In genomic region chr15:32034091-32034490, GRCm38 (mm10) we compare ENCODE assay signal across 28 mouse cellular contexts.
"Had no signal": no experiment of that assay in that cellular context is flagged by ENCODE, and none has a peak within 500 bp of the region (broad histone marks: within the 10 kb centered on the region; RNA-seq: fewer than 3 reads in every experiment).

No protein-coding gene starts in this region.

- H3K4me3 ChIP-seq: left cerebral cortex, adult 2 months; limb, embryonic 10.5 days; limb, embryonic 12.5 days; limb, embryonic 13.5 days; limb, embryonic 15.5 days; liver, embryonic 12.5 days; liver, embryonic 13.5 days; liver, embryonic 15.5 days; lung, embryonic 15.5 days; megakaryocyte, embryonic 14.5 days; midbrain, embryonic 12.5 days; midbrain, embryonic 13.5 days; midbrain, embryonic 15.5 days; myocyte; neural tube, embryonic 12.5 days had no signal

- ATAC-seq: liver, embryonic 12.5 days; liver, postnatal 0 days; lung, postnatal 0 days had no signal

- H3K27me3 ChIP-seq: limb, embryonic 12.5 days; limb, embryonic 13.5 days; limb, embryonic 15.5 days; liver, embryonic 12.5 days; liver, embryonic 13.5 days; liver, embryonic 15.5 days; lung, embryonic 15.5 days; megakaryocyte, embryonic 14.5 days; midbrain, embryonic 12.5 days; midbrain, embryonic 13.5 days; midbrain, embryonic 15.5 days; neural tube, embryonic 12.5 days had no signal

- H3K9ac ChIP-seq: limb, embryonic 12.5 days; limb, embryonic 13.5 days; limb, embryonic 15.5 days; liver, embryonic 12.5 days; liver, embryonic 13.5 days; liver, embryonic 14.5 days; liver, embryonic 15.5 days; liver, postnatal 0 days; lung, embryonic 14.5 days; lung, embryonic 15.5 days; midbrain, embryonic 12.5 days; midbrain, embryonic 13.5 days; midbrain, embryonic 15.5 days; neural tube, embryonic 12.5 days had no signal

- H3K9me3 ChIP-seq: limb, embryonic 10.5 days; limb, embryonic 12.5 days; limb, embryonic 13.5 days; limb, embryonic 15.5 days; liver, embryonic 12.5 days; liver, embryonic 13.5 days; liver, embryonic 15.5 days; lung, embryonic 15.5 days; midbrain, embryonic 12.5 days; midbrain, embryonic 13.5 days; midbrain, embryonic 15.5 days; neural tube, embryonic 12.5 days had no signal

- H3K36me3 ChIP-seq: limb, embryonic 10.5 days; limb, embryonic 12.5 days; limb, embryonic 13.5 days; limb, embryonic 15.5 days; liver, embryonic 12.5 days; liver, embryonic 13.5 days; liver, embryonic 15.5 days; lung, embryonic 15.5 days; midbrain, embryonic 12.5 days; midbrain, embryonic 13.5 days; midbrain, embryonic 15.5 days; neural tube, embryonic 12.5 days had no signal

- H3K4me2 ChIP-seq: limb, embryonic 12.5 days; limb, embryonic 13.5 days; limb, embryonic 15.5 days; liver, embryonic 11.5 days; liver, embryonic 12.5 days; liver, embryonic 13.5 days; liver, embryonic 15.5 days; lung, embryonic 14.5 days; lung, embryonic 15.5 days; midbrain, embryonic 12.5 days; midbrain, embryonic 13.5 days; neural tube, embryonic 12.5 days had no signal

- H3K4me1 ChIP-seq: limb, embryonic 15.5 days; liver, embryonic 12.5 days; liver, embryonic 13.5 days; liver, embryonic 15.5 days; lung, embryonic 15.5 days; megakaryocyte, embryonic 14.5 days had no signal

- H3K27ac ChIP-seq: left cerebral cortex, adult 2 months; limb, embryonic 10.5 days; limb, embryonic 12.5 days; limb, embryonic 13.5 days; limb, embryonic 15.5 days; liver, embryonic 12.5 days; liver, embryonic 13.5 days; liver, embryonic 14.5 days; liver, embryonic 15.5 days; lung, embryonic 15.5 days; macrophage; midbrain, embryonic 12.5 days; midbrain, embryonic 13.5 days; midbrain, embryonic 15.5 days; neural tube, embryonic 12.5 days had no signal

- DNase-seq: liver; liver, embryonic 13.5 days; liver, postnatal 0 days; lung, adult 18-20 months; lung, adult 2 months; lung, postnatal 10 days; lung, postnatal 14 days; lung, postnatal 36 days; lung, postnatal 4 days had no signal
